Mouse (Mus musculus): ENCODE data around the gene Chka.

The Chka gene

GRCm38 (mm10) chr19:3851502-3851962, at the start of gene Chka:
Chka (plus strand) TSS chr19:3851773.
- DNase-seq (ENCODE audit: extremely low spot score, low spot score): peak; percentile 97

DNA sequence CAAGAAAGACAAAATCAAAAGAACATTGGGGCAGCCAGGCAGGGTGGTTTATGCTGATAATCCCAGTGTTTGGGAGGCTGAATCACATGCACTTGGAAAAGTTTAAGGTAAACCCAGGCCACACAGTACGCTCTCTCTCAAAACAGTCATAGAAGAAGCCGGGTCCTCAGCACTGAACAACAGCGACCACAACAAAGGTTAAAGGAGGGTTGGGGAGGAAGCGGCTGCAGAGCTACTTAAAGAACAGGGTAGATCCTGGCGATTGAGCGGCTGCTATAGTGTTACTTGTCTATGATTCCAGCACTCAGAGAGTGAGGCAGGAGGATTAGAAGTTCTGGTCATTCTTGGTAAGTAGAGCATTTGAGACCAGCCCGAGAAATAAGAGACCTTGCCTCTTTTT, 46.0 kb upstream of the Chka start:
- DNase-seq (ENCODE audit: extremely low spot score, low spot score): no peak

- no peak for DNase-seq (ENCODE audit: extremely low spot score, low spot score)
Observed at GRCm38 (mm10) chr19:3810536-3811233, 40.9 kb upstream of the Chka start.

DNA sequence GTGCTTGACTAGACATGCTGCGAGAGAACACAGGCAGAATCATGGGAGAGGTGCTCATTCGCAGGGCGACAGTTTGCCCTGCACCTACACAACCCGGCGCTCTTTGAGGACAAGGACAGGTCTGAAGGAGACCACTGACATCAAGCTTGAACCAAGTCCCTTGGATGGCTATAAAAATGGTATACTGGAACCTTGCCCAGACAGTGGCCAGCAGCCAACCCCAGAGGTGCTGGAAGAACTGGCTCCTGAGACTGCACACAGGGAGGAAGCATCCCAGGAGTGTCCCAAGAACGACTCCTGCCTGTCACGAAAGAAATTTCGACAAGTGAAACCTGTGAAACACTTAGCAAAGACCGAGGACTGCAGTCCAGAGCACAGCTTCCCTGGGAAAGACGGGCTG, 37.1 kb upstream of the Chka start:
- DNase-seq (ENCODE audit: extremely low spot score, low spot score): no peak

GRCm38 (mm10) chr19:3815824-3816223, 35.7 kb upstream of the Chka start:
- DNase-seq (ENCODE audit: extremely low spot score, low spot score): no peak

GRCm38 (mm10) chr19:3819080-3819479, 32.5 kb upstream of the Chka start:
- no peak for DNase-seq (ENCODE audit: extremely low spot score, low spot score)

GRCm38 (mm10) chr19:3819899-3820444, 31.6 kb upstream of the Chka start:
- DNase-seq (ENCODE audit: extremely low spot score, low spot score): no peak

GRCm38 (mm10) chr19:3825044-3825443, 26.5 kb upstream of the Chka start:
- DNase-seq (ENCODE audit: extremely low spot score, low spot score): no peak

- no peak for DNase-seq (ENCODE audit: extremely low spot score, low spot score)
Observed at GRCm38 (mm10) chr19:3829863-3830262, 21.7 kb upstream of the Chka start.

- no peak for DNase-seq (ENCODE audit: extremely low spot score, low spot score)
Observed at GRCm38 (mm10) chr19:3831716-3832115, 19.9 kb upstream of the Chka start.

DNA sequence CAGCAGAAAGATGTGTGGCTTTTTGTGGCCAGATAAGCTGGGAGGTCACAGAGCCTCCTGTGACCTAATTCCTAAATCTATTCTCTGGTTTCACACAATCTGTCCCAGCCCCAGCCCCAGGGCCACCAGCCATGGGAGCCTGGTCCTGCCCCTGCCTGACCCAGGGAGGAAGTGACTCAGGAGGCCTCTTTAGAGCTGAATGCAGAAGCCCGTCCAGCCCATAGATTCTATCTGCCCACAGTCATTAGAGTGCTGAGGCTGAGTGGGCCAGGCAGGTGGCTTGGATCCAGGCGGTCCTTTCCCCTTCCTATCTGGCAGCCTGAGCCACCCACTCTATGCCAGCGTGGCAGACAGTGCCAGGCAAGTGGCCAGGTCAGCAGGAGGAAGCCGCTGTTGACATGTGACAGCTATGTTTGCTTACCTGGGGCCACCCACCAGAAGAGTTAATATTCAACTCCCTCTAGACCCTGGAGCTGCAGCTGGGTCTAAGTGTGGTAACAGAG, 18.7 kb upstream of the Chka start:
- no peak for DNase-seq (ENCODE audit: extremely low spot score, low spot score)

DNA sequence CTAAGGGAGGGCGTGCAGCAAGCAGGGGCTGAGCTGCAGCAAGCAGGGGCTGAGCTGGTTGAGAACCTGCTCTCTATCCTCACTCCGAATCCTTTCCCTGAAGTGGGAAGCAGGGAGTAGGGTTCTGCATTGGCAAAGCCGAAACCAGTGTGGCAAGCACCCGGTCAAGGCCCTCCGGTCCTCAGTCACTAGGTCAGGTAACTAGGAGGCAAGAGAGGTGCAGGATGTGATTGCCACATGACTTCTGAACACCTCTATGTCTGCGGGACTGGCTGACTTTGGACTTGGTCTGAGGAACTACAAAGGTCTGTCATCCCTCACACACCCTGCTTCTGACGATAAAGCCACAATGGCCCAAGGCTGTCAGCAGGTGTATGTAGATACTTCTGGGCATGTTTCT, 17.3 kb upstream of the Chka start:
- DNase-seq (ENCODE audit: extremely low spot score, low spot score): no peak

DNA sequence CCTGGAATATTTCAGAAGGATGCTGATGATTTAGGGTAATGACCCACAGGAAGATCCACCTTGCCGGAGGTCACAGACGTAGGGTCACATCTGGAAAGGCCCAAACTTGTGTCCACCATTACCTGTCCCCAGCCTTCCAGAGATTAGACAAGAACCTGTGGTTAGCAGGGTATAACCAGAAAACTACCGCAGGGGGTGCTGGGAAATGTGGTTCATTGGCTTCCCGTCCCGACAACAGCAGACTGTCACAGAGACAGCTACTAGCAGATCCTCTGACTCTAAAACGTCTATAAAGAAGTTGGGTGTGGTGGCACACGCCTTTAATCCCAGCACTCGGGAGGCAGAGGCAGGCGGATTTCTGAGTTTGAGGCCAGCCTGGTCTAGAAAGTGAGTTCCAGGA, 14.8 kb upstream of the Chka start:
- DNase-seq (ENCODE audit: extremely low spot score, low spot score): no peak

DNA sequence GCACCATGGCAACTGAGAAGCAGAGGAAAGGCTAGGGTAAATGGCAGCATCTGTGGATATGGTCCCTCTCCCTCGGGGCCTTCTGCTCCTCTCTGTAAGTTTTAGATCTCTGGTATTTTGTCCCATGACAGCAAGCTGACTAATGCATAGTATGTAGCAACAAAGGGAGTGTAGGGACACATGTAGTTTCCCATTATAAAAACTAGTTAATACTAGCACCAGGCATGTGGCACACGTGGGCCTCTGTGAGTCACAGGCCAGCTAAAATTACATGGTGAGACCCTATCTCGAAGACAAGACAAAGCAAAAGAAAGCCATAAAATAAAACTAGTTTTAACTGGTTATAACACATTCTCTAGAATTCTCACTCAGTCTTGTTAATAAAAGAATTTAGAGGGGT, 12.6 kb upstream of the Chka start:
- DNase-seq (ENCODE audit: extremely low spot score, low spot score): no peak

DNA sequence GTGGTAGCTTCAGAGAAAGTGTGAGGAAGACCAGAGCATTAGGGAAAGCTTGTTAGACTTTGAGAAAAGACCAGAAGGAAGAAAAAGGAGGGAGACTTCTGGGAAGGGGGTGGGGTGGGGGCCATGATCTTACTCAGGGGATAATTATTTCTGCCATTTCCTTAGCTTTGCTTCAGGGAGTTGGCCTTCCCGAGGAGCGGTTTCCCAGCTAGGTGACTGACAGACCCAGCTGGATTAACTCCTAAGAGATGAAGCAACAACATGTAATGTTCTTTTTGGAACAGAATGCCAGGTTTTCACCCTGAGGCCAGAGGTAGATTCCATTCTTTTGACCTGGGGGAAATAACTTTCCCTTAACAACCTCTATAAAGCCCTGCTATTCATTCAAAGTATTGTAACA, 11.9 kb upstream of the Chka start:
- DNase-seq (ENCODE audit: extremely low spot score, low spot score): no peak

DNA sequence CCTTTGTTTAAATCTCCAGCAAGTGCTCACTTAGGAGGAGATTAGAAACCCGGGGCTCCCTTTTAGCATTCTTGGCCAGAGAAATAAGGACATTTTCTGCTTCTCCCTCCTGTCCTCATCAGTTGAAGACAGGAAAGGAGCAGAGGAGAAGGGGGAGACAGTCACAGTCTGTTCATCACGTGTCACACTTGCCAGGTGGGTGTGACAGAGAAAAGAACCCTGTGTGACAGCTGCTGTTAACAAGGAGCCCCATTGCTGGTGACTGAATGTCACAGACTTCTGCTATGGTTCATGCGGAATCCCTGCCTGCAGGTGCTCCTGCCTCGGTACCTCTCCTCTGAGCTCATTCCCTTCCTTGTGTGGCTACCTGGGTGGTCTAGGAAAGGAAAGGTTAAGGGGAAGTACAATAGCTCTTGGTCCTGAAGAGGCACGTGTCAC, 11.3 kb upstream of the Chka start:
- no peak for DNase-seq (ENCODE audit: extremely low spot score, low spot score)

GRCm38 (mm10) chr19:3840685-3841084, 10.9 kb upstream of the Chka start:
- no peak for DNase-seq (ENCODE audit: extremely low spot score, low spot score)

DNA sequence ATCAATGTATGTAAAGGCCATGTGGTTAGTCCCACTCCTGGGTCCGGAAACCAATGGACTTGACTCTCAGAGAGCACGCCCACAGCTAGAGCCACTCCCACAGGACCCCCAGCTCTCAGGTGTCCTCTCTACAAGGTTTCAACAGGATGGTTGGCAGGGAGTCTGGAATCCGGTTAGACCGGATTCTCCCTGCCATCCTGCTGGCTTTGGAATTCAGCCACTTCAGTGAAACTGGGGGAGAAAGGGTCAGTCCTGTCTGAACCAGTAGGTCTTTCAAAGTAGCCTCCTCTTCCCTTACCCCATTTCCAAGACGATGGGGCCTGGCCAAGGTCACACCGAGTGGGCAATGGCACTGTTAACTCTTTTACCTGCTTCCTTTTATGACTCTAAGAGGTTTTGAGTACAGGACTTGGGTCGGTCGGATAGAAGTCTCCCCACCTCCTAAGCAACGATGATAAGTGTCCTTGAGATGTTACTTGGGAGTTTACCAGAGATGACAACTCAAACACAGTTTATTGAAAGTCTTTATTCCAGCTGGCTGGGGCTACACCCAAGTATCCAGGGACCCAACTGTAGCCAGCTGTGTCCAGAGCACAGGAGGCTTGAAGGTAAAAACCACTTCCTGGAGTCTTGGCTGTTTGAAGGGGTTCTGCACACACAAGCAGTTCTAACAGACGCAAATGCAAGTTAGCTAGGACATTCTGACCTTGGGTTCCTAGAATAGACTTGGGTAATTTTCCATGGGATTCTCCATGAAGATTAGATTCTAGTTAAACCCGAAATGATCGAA, 9.0 kb upstream of the Chka start:
- no peak for DNase-seq (ENCODE audit: extremely low spot score, low spot score)

DNA sequence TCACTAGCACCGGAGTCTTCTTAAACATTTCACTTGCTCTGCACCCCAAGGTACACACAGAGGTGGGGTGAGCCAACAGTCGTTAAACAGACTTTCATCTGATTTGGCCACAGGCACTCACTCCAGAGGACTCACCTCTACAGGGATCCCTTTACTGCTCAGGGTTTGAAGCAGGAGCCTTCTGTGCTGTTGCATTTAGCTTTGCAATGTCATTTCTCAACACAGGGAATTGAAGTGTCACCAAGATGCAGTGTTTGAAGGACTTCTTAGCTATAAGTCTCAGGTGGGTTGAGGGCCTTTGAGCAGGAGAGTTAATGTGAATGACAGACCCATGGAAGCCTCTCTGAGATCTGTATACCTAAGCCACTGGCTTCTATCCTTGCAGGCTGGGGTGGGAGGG, 7.9 kb upstream of the Chka start:
- DNase-seq (ENCODE audit: extremely low spot score, low spot score): no peak

DNA sequence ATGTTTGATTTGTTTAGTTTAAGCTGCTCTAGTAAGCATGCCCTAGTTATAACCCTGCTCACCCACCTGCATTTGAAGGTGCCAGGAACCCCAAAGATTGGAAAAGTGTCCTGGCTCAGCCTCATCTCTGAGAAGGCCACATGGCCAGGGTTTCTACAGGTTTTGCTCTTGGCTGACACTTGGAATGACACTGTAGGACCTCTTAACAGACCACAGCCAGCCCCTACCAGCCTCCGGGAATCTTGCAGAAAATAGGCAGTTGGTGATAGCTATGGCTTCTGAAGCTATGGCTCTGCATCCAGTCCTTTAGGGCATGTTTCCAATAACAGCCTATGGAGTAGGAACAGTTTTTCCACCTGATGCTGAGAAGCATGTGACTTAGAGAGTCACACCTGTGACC, 6.7 kb upstream of the Chka start:
- no peak for DNase-seq (ENCODE audit: extremely low spot score, low spot score)

GRCm38 (mm10) chr19:3845339-3845738, 6.2 kb upstream of the Chka start:
- no peak for DNase-seq (ENCODE audit: extremely low spot score, low spot score)

DNA sequence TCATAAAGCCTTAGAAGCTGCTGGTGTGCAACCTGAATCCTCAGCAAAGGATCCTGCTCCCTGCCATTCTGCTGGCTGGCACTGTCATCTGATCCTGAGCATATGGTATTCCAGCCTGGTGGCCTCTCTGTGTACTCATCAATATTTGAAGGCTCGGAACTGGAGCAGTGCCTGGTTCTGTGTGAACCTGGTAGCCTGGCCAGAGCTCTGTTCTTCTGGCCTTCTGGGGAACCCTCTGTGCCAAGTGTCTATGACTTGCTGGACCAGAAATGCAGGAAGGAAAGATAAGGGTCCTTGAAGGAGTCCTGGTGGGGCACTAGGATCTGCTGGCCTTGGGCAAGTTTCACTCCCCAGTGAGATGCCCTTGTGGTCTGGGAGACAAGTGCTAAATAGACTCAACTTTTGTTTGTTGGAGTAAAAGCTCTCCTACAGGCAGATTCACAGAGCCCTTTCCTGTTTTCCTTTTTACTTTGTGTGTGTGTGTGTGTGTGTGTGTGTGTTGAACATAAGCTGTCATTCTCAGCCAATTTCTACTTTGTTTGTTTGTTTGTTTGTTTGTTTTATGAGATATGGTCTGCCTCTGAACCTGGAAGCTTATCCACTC, 5.7 kb upstream of the Chka start:
- DNase-seq (ENCODE audit: extremely low spot score, low spot score): no peak
